Mouse (Mus musculus) intestine, embryonic 14.5 days (tissue): ENCODE data around the gene Hs6st3. TPM values are rescaled to one million over a fixed set of nuclear protein-coding genes. Genes with fewer than 3 reads are reported as not detected.

Experiments
- ATAC-seq: fragments of 200-750 bp; cut with Nextera tagmentation; replicated peaks from 2 replicates; pipeline ENCODE4 v1.8.0; 2017; ENCODE audit warnings: low read depth, moderate number of reproducible peaks, moderate TSS enrichment, moderate library complexity; ENCODE audit not compliant: low FRiP score, low TSS enrichment
- DNase-seq: peaks from one replicate; pipeline ENCODE4 v3.0.0-alpha.2; 2018; ENCODE audit warnings: low spot score
- H3K27ac ChIP-seq: fragments of 300-500 bp; sonication (generic); 2 replicates; pipeline ENCODE4 v1.5.1; 2014; ENCODE audit warnings: low read depth, mild to moderate bottlenecking, control low read depth
- H3K27me3 ChIP-seq: fragments of 300-500 bp; sonication (generic); replicated peaks from 2 replicates; pipeline ENCODE4 v1.6.1; 2014; ENCODE audit warnings: low read length, control low read depth; ENCODE audit not compliant: control insufficient read depth, insufficient read depth
- H3K36me3 ChIP-seq: fragments of 300-500 bp; sonication (generic); 2 replicates; pipeline ENCODE4 v1.6.1; 2014; ENCODE audit warnings: low read length, control low read depth; ENCODE audit not compliant: control insufficient read depth, insufficient read depth
- H3K4me1 ChIP-seq: fragments of 300-500 bp; sonication (generic); replicated peaks from 2 replicates; pipeline ENCODE4 v1.6.1; 2014; ENCODE audit warnings: low read length, control low read depth, mixed read lengths; ENCODE audit not compliant: control insufficient read depth, insufficient read depth
- H3K4me2 ChIP-seq: fragments of 300-500 bp; sonication (generic); 2 replicates; pipeline ENCODE4 v1.6.1; 2014; ENCODE audit warnings: low read length
- H3K4me3 ChIP-seq: fragments of 300-500 bp; sonication (generic); 2 replicates; pipeline ENCODE4 v1.5.1; 2014; ENCODE audit warnings: low read depth, low read length, control low read depth, mixed read lengths
- H3K9ac ChIP-seq: fragments of 300-500 bp; sonication (generic); 2 replicates; pipeline ENCODE4 v1.6.1; 2014; ENCODE audit warnings: mild to moderate bottlenecking, low read length
- H3K9me3 ChIP-seq: fragments of 300-500 bp; sonication (generic); 2 replicates; pipeline ENCODE4 v1.6.1; 2016; ENCODE audit warnings: low read length, control low read depth; ENCODE audit not compliant: control insufficient read depth
- WGBS: fragments of 180-500 bp; shearing (Covaris S2); extraction: QIAGEN DNeasy Blood & Tissue Kit; methylation state at CpG from one replicate; pipeline ENCODE4 v1.1.7; 2014; 5-methylcytosine and 5-hydroxymethylcytosine counted together
- polyA plus RNA-seq: library from polyadenylated mRNA; unstranded; fragments of >200 nt; fragmentation: Nextera tagmentation; extraction: Ambion mirVana; gene quantifications from 2 replicates; pipeline ENCODE4 v1.2.1, GENCODE M21; 2014

Gene Hs6st3
- polyA plus RNA-seq, 1 experiment from 2014 or later, result 0.37 TPM

DNA sequence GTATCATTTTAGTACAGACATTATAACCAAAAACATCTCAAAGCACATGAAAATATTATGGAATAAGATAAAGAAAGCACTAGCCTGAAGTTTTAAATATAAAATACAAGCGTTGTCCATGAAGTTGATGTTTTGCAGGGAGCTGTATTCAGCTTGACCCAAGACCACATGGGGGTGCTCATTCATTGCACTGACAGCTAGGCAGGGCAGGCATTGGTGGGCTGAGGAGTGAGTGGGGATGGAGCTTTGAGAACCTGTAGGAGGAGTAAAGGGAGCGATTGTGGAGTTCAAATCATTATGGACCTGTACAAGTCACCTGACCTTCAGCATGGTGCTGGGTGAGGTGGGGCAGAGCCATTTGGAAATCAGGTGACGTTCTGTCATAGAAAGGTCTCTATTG, 14.1 kb upstream of the Hs6st3 start:
- H3K9me3 ChIP-seq, result no peaks in the 10 kb centered on the region
- H3K4me2 ChIP-seq, result peak overlapping the region; percentile 60
- 27% methylated on average over 3 of the region's 3 CpGs for WGBS
- no peak for DNase-seq
- H3K4me1 ChIP-seq, result no peaks in the 10 kb centered on the region
- peak overlapping the region; percentile 38 for H3K4me3 ChIP-seq
- H3K27me3 ChIP-seq, result no peaks in the 10 kb centered on the region
- no peak overlapping the region for H3K9ac ChIP-seq
- no peaks in the 10 kb centered on the region for H3K36me3 ChIP-seq
- ATAC-seq, result peak; percentile 81
- H3K27ac ChIP-seq, result no peak overlapping the region

DNA sequence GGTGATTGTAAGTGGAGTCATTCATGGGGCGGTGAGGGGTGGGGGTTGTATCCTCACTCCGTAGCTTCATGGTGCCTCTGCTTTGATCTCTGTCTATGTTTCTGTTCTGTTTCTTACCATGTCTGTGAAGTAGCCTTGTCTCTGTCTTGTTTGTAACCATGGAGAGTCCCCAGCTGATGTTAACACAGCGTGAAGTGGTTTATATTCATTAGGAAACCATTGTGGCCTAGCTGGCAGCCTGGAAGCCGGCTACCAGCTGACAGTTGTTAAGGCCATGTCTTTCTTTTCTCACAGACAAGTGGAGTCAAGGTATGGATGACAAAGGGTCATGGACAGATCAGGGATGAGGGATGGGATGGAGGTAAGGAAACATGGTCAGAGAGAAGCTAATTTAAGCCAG, 12.3 kb upstream of the Hs6st3 start:
- Histone ChIP-seq H3K36me3 (no peaks in the 10 kb centered on the region), H3K4me1 (no peaks in the 10 kb centered on the region), H3K27me3 (no peaks in the 10 kb centered on the region), H3K27ac (no peak overlapping the region), H3K9me3 (0 out of 2 replicates have a peak, but pooled peaks cover 1% of the 10 kb centered on the region), H3K4me3 (no peak overlapping the region), H3K9ac (no peak overlapping the region), H3K4me2 (no peak overlapping the region)
- ATAC-seq (no peak), DNase-seq (no peak)
- WGBS, result 49% methylated on average over 4 of the region's 4 CpGs

DNA sequence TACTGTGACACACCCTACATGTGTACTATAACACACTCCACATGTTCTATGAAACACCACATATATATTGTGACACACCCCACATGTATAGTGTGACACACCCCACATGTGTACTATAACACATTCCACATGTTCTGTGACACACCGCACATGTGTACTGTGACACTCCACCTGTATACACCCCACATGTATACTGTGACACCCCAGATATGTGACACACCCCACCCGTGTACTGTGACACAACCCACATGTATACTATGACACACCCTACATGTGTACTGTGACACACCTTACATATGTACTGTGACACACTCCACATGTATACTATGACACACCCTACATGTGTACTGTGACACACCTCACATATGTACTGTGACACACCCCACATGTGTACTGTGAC, 10.8 kb upstream of the Hs6st3 start:
- Histone ChIP-seq H3K4me2 (no peak overlapping the region), H3K4me3 (no peak overlapping the region), H3K36me3 (no peaks in the 10 kb centered on the region), H3K9ac (no peak overlapping the region), H3K9me3 (0 out of 2 replicates have a peak, but pooled peaks cover 3% of the 10 kb centered on the region), H3K4me1 (no peaks in the 10 kb centered on the region), H3K27ac (no peak overlapping the region), H3K27me3 (no peaks in the 10 kb centered on the region)
- ATAC-seq, result peak; percentile 49; the same call in 1 of the 2 replicates
- 92% methylated on average over 2 of the region's 2 CpGs for WGBS
- DNase-seq, result no peak

DNA sequence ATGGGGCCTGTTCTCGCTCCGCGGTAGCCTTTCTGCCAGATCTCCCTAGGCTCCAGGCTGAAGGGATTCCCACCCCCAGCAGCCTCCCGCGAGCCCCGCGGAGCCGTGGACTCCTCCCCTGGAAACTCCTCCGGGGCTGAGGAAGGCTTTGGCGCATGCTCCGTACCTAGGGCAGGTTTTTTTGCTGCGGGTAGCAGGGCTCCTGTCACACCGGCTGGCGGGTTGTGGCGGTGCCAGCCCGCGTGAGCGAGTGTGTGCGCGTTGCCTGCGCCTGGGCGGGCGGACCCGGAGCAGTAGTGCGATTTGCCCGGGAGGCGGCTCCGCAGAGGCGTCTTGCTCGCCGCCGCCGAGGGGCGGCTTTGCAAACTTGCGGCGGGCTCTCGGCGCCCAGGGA, 632 bp upstream of the Hs6st3 start:
- Histone ChIP-seq H3K27ac (no peak overlapping the region), H3K27me3 (peaks cover 49% of the 10 kb centered on the region), H3K4me2 (peak overlapping the region; percentile 93), H3K36me3 (no peaks in the 10 kb centered on the region), H3K4me1 (0 out of 2 replicates have a peak, but pooled peaks cover 6% of the 10 kb centered on the region), H3K4me3 (peak overlapping the region; percentile 57), H3K9ac (peak overlapping the region; percentile 48), H3K9me3 (no peaks in the 10 kb centered on the region)
- ATAC-seq, result peak; percentile 87
- DNase-seq, result peak; percentile 86
- 1% methylated on average over 38 of the region's 38 CpGs for WGBS

DNA sequence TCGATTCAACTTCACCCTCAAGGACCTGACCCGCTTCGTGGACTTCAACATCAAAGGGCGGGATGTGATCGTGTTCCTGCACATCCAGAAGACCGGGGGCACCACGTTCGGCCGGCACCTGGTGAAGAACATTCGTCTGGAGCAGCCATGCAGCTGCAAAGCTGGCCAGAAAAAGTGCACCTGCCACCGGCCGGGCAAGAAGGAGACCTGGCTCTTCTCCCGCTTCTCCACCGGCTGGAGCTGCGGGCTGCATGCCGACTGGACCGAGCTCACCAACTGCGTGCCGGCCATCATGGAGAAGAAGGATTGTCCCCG, 602 bp downstream of the Hs6st3 start:
- H3K36me3 ChIP-seq, result no peaks in the 10 kb centered on the region
- peaks cover 49% of the 10 kb centered on the region for H3K27me3 ChIP-seq
- H3K4me2 ChIP-seq, result peak overlapping the region; percentile 93
- 0 out of 2 replicates have a peak, but pooled peaks cover 6% of the 10 kb centered on the region for H3K4me1 ChIP-seq
- WGBS, result 2% methylated on average over 20 of the region's 20 CpGs
- no peak overlapping the region for H3K27ac ChIP-seq
- H3K9ac ChIP-seq, result no peak overlapping the region; the same call in 1 of the 2 replicates
- ATAC-seq, result no peak
- H3K9me3 ChIP-seq, result no peaks in the 10 kb centered on the region
- peak overlapping the region; percentile 57 for H3K4me3 ChIP-seq
- DNase-seq, result no peak

DNA sequence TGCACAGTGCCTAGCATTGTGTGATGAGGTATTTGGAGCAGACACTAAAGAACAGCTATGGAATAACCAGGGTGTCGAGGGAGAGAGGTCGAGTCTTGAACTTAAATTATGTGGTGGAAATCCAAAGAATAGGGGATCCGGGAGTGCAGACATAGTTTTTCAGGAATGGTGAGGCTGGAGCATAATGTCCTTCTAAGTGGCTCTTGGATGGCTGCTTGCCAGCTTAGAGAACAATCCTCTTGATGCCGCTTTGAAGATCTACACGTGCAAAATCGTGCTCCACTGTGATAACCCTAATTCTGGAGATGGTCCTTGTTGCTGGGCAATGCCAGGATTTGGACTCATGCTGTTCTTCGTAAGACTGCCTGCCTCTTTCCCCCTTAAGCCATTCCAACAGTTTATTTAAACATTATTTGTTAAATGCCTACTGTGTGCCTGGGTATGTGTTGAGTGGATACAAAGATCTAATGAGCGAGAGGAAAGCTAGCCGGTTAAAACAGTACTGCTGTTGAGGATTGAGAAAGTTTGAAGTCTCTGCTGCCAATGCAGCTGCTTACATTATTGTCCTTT, 1.3 kb downstream of the Hs6st3 start:
- Histone ChIP-seq H3K4me2 (peak overlapping the region; percentile 93), H3K27ac (no peak overlapping the region), H3K27me3 (peaks cover 49% of the 10 kb centered on the region), H3K9ac (no peak overlapping the region), H3K36me3 (no peaks in the 10 kb centered on the region), H3K4me1 (0 out of 2 replicates have a peak, but pooled peaks cover 6% of the 10 kb centered on the region), H3K9me3 (no peaks in the 10 kb centered on the region), H3K4me3 (peak overlapping the region; percentile 57; the same call in 1 of the 2 replicates)
- WGBS, result 48% methylated on average over 9 of the region's 9 CpGs
- DNase-seq, result no peak
- ATAC-seq, result no peak

DNA sequence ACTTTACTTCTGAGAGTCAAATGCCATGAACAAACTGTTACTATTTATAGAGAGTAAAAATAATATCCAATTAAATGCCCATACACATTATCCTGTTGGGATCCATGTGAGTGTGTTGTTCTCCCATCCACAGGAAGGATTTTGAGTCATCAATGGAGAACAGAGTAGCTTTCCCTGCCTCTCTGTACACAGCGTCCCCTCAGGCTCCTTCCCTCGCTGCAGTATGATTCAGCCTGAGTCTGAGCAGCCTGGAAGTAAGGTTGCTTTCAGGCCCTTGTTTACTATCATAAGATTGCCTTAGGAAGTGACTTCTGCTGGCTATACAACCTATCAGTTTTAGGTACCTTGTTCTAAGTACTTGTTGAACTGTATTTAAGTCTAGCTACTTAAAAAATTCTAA, 14.9 kb downstream of the Hs6st3 start:
- Histone ChIP-seq H3K9ac (no peak overlapping the region), H3K4me3 (no peak overlapping the region), H3K4me2 (no peak overlapping the region), H3K27me3 (no peaks in the 10 kb centered on the region), H3K36me3 (no peaks in the 10 kb centered on the region), H3K4me1 (no peaks in the 10 kb centered on the region), H3K9me3 (peaks cover 14% of the 10 kb centered on the region), H3K27ac (no peak overlapping the region)
- 70% methylated on average over 2 of the region's 2 CpGs for WGBS
- ATAC-seq, result no peak
- DNase-seq, result no peak

DNA sequence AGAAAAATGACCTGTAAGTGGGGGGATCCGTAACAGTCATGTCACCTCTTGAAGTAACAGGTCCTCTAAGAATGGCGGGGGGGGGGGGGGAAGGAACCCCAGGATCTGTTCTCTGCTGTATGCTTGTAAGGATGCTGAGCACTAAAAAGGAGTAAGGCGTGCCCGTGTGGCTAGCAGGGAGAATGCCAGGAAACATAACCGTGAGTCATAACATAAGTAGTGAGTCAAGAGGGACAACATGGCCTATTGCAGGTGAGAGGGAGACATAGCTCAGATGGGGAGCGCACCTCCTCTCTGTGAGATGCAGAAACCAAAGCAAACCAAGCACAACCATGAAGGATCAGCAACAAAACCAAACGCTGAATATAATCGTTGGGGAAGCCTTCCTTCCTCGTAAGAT, 55.8 kb downstream of the Hs6st3 start:
- DNase-seq (no peak), ATAC-seq (no peak)
- Histone ChIP-seq H3K9ac (no peak overlapping the region), H3K27ac (no peak overlapping the region), H3K4me1 (no peaks in the 10 kb centered on the region), H3K36me3 (no peaks in the 10 kb centered on the region), H3K4me2 (no peak overlapping the region), H3K4me3 (no peak overlapping the region), H3K27me3 (no peaks in the 10 kb centered on the region), H3K9me3 (no peaks in the 10 kb centered on the region)
- WGBS, result 88% methylated on average over 9 of the region's 9 CpGs

DNA sequence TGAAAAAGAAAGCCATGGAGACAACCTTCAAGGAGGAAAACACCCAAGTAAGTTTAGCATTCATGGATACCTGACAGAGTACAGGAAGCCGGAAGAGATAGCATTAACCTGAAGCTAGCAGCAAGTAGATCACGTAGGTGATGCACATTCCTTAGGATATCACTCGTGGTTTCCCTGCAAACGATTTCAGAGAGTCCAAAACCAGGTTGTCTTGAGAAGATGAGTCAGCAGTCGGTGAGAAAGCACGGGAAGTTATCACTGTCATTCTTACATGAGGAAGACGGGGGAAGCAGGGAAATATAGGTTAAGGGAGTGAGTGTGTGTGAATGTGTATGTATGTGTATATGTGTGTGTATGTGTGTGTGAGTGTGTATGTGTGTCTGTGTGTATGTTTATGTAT, 65.4 kb downstream of the Hs6st3 start:
- no peak overlapping the region for H3K9ac ChIP-seq
- H3K9me3 ChIP-seq, result no peaks in the 10 kb centered on the region
- no peaks in the 10 kb centered on the region for H3K4me1 ChIP-seq
- no peaks in the 10 kb centered on the region for H3K36me3 ChIP-seq
- H3K4me2 ChIP-seq, result no peak overlapping the region
- WGBS, result 80% methylated on average over 7 of the region's 7 CpGs
- no peak overlapping the region for H3K27ac ChIP-seq
- H3K4me3 ChIP-seq, result no peak overlapping the region
- ATAC-seq (no peak), DNase-seq (no peak)
- H3K27me3 ChIP-seq, result no peaks in the 10 kb centered on the region
